Mouse (Mus musculus): ENCODE measurements at regions not wholly inside any gene's neighbourhood (a gene's known extent, or its start where the extent isn't known, plus 50 kb on each side); places are given as distances from the start of the nearest gene placed in this dataset.

DNA sequence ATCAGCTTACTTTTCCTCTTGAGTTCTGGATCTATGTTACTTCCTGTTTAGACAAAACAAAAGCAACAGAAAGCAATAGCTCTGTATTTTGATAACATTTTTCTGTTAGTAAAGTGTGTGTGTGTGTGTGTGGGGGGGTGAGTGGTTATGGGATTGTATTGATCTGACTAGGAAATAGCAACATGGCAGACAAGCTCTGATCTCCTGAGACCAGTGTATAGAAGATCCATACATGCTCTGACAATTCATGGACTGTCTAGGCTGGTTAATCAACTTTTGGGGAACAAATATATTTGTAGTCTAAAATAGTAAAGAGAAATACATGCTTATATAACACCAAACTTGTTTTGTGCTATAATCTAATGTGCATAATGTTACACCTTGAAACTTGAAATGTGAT lies 124.7 kb upstream of the Defb41 start:
- no peak for ATAC-seq (ENCODE audit: low TSS enrichment)

DNA sequence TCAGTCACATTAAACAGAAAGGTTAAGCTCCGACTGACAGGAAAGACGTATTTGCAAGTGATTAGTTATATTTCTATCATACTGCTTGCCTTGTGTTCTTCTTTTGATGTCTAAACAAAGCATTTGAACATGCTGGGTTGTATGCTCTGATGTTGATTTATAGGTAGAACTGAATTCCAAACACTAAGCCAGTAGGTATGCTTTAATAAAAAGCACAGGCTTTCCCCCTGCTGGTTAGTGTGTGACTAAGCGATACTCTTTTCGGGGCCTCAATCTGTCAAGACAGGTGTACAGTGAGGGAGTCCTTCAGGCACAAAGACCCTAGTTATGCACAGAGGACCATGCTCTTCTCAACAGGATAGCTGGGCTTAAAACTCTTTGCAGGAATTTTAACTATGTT lies 119.1 kb upstream of the Defb41 start:
- no peak for ATAC-seq (ENCODE audit: low TSS enrichment)

DNA sequence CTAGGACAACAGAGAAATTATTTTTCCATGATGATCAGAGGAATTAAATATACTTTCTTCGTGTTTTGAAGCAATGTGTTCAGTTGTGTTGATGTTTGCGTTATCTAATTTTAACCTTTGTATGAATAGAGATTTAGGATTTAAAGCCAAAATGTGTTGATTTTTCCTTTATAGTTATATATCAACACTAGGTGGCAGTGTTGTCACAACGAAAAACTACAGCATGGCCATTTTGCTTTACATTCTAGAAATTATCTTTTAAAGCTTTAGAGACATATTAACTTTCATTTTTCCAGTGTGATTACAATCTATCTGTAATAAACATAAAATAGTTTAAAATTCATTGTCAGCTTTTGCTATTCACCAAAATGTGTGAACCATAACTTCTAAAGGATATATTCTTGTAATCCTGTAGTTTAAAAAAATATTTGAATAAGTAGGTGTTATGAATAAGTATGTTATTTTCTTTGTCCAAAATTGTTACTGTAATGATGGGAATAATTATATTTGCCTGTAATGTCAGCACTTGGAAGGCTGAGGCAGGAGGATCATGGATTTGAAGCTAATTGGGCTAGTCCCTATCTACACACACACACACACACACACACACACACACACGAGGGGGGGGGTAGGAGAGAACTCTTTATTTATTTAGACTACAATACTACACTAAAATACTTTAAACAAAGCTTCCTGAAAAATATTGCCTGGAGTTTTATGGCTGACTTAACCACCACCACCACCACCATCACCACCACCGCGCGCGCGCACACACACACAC lies 95.2 kb upstream of the Defb41 start:
- ATAC-seq (ENCODE audit: low TSS enrichment), result no peak

DNA sequence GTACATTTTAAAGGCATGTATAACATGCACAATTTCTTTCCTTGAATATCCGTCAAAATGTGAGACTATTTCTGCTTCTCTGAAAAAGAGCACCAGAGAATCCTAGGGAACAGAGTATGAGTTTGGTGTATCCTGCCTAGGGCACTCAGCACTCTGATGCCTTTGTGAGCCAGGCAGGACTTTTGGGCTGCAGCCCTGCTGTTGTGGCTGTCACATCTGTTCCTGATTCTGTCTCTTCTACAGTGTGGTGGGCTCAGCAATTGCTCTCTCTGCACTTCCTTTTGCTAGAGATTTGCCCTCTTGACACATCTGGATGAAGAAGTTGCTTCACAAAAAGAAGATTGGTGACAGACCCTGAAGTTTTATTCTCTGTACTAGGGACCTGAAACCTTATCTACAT lies 73.9 kb upstream of the Defb41 start:
- ATAC-seq (ENCODE audit: low TSS enrichment), result no peak
